Mouse (Mus musculus): Measurements from ENCODE around the gene Scgb2b24.

Scgb2b24 gene

DNA sequence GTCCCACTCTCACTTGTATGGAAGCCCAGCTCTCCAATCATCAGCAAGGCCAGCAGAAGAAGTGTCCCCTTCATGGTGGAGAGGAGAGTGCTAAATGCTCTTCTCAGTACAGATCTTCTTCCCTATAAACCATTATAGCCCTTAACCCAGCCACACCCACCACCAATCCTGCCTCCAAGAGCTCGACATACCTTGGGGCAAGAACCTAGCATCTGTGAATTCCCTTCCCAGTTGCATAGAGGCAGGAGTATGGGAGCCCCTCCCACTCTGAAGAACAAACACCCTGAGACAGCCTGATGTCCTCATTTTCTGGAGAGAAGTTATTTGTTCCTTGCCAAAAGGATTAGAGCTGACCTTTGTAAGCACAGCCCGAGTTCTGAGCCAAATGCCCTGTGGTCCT, at the start of gene Scgb2b24:
Scgb2b24 (minus strand) TSS at position 101 of the 400 bp plus-strand sequence.
- no peak for DNase-seq (ENCODE audit: low spot score in 2 of 2)

DNA sequence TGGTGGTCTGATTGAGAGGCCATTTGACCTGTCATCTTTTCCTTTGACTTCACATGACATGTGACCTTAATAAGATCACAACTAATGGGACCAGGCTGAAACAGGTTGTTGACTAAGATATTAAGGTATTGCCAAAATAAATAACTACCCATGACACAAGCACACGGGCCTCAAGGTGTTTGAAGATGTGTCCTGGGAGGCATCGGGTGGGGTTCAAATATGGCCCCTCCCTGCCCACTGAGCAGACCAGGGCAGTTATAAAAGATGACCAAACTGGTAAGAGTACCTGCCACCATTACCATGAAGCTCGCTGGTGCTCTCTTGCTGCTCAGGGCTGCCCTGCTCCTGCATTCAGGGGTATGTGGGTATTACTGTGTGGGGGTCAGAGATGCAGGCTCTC, 4.4 kb upstream of the Scgb2b24 start, which contains the start of gene Scgb1b24:
Scgb1b24 (plus strand) TSS at position 301 of the 400 bp plus-strand sequence.
- DNase-seq (ENCODE audit: low spot score in 2 of 2): no peak

DNA sequence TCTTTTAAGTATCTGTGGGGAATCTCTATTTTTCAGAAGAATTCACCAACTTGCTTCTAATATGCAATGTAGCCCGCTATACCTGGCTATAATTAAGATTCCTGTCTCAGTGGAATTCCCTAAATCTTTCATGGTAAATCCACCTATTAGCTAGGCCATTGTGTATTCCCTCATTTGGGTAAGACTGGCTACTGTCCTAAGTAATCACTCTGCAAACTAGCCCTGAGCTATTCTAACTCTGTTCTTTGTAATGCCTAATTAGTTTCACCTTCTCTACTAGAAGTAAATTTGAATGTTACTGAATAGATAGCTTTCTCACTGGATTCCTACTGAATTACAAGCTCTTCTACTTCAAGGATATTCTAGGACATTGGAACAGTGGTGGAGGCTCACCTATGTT, 49.2 kb downstream of the Scgb2b24 start:
- no peak for DNase-seq (ENCODE audit: low spot score in 2 of 2)
